Mouse (Mus musculus): ENCODE results near the gene Lrriq1. TPM values are rescaled to one million over a fixed set of nuclear protein-coding genes. Genes with fewer than 3 reads are reported as not detected.

Gene Lrriq1
- polyA plus RNA-seq (2012; rRNA removed): 2.1 and 2.3 TPM in 2 replicates

DNA sequence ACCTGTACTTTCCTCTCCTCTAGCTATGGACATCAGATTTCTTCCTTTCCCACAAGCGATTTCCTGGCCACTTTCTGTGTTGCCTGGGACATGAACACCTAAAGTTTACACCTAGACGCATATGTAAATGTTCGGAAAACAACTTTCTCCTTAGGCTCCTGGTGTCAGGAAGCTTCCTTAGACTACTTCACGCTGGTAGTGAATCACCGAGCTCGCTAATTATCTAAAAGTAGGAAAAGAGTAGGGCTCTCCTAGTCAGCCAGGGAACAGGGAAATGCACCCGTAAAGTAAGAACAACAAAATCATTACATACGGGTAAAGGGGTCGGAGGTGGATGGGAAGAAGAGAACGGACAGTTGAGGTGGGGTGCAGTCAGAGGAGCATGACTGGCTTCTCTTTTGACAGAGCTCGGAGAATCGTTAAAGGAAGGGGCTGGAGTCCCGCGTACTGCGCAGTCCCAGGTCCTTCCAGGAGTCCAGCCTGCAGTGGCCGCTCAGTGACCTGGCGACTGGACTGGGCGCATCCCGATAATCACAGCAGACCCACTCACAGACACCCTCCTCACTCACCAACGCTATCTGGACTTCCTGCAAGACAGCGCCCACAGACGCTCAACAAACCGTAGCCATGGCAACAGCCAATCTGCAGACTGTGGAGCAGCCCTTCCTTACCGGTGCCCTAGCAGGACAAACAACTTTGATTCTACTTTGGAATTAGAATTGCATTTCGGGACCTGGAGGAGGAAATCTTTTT is at the start of gene Lrriq1:
Lrriq1 (minus strand) TSS at position 616 of the 753 bp plus-strand sequence.
- peak; percentile 86 to 93 for DNase-seq (ENCODE audit: extremely low spot score in 1 of 2, low spot score in 1 of 2)

DNA sequence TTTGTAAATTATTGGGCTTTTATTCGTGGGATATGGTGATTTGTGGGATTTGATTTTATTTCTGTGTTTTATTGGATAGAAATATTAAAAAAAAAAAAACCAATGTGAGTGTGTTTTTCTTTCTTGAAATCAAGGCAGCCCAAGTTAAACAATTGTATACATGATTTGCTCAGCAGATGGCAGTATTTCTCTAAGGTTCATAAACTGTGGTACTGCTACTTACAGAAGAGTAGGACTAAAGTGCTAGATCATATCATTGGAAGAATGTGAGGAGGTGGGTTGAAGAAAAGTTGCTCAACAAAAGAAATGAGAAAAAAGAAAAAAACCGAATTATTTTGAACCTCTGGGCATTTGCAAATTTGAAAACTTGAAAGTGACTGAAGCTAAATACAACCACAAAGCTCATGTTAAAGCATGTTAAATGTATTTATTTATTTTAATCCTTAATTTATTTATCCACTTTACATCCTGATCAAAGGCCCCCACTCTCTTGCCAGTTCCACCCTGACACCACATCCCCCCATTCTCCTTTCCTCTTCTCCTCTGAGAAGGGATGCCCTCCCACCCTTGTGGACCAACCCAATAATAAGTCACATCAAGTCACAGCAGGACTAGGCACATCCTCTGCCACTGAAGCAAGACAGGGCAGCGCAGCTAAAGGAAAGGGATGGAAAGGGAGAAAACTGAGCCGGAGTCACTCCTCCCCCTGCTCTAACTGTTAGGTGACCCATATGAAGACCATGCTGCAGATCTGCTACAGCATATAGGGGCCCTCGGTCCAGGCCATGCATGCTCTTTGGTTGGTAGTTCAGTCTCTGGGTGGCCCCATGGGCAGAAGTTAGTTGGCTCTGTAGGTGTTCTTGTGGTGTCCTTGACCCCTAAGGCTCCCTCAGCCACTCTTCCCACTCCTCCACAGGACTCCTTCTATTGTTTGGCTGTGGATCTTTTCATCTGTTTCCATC is 18.0 kb upstream of the Lrriq1 start:
- peak in 1 of 2 experiments; percentile 81 for DNase-seq (ENCODE audit: extremely low spot score in 1 of 2, low spot score in 1 of 2)

- no peak for DNase-seq (ENCODE audit: extremely low spot score in 1 of 2, low spot score in 1 of 2)
Measured at GRCm38 (mm10) chr10:103236460-103236772, 294 bp upstream of the Lrriq1 start.

DNA sequence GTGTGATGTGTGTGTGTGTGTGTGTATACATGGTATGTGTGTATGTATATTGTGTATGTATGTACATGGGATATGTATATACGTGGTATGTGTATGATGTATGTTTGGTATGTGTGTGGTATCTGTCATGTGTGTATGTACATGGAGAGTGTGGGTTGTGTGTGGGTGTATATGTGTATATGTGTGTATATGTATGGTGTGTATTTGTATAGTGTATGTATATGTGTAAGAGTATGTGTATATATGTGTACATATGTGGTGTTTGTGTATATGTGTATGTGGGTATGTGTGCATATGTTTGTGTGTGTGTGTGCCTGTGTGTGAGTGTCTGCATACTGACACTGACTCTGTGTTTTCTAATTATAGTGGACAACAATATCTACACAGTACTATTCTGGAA is 9.5 kb downstream of the Lrriq1 start:
- DNase-seq (ENCODE audit: extremely low spot score in 1 of 2, low spot score in 1 of 2): no peak

GRCm38 (mm10) chr10:103194655-103195328 is 41.3 kb downstream of the Lrriq1 start:
- peak in 1 of 2 experiments; percentile 59 for DNase-seq (ENCODE audit: extremely low spot score in 1 of 2, low spot score in 1 of 2)

GRCm38 (mm10) chr10:103145769-103146379 is 90.2 kb downstream of the Lrriq1 start:
- no peak for DNase-seq (ENCODE audit: extremely low spot score in 1 of 2, low spot score in 1 of 2)

GRCm38 (mm10) chr10:103144927-103145768 is 91.0 kb downstream of the Lrriq1 start:
- no peak for DNase-seq (ENCODE audit: extremely low spot score in 1 of 2, low spot score in 1 of 2)

DNA sequence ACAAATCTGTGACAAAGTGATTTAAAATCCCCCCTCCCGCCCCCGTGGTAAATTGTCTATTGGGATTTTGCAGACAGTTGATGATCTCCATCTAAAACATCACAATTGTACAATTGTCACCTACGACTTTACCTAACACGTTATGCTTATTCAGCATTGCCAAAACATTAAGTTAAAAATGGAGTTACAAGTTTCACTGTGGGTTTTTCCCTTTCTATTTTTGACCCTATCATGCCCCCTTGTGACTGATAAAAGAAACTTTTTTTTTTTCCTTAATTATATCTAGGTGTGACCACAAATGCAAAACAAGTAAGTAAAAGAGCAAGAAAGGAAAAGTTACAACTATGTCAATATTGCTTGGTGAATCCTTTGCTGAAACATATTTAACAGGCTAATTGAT is 93.6 kb downstream of the Lrriq1 start:
- DNase-seq (ENCODE audit: extremely low spot score in 1 of 2, low spot score in 1 of 2): no peak

- DNase-seq (ENCODE audit: extremely low spot score in 1 of 2, low spot score in 1 of 2): peak in 1 of 2 experiments; percentile 50
Measured at GRCm38 (mm10) chr10:103141532-103141931, 94.6 kb downstream of the Lrriq1 start.

- DNase-seq (ENCODE audit: extremely low spot score in 1 of 2, low spot score in 1 of 2): no peak
Measured at GRCm38 (mm10) chr10:103140609-103141008, 95.5 kb downstream of the Lrriq1 start.

DNA sequence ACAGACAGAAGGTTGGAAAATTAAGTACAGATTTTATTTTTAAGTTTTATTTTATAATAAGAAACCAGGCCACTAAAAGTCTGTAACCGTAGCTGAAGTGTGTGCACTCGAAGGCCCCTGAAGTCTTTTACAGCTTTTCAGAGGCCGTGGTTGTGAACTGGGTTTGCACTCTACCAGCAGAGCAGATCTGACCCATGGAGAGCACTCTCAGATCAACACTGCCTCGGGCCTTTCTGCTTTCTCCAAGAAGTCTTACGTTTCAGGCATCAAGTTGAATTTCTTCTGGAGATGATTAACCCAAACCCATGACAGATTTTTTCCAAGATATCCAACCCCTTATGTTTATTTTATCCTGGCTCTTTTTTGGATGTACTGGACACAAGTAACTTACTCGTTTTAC is 121.5 kb downstream of the Lrriq1 start:
- DNase-seq (ENCODE audit: extremely low spot score in 1 of 2, low spot score in 1 of 2): no peak

GRCm38 (mm10) chr10:103108090-103108489 is 128.0 kb downstream of the Lrriq1 start:
- no peak for DNase-seq (ENCODE audit: extremely low spot score in 1 of 2, low spot score in 1 of 2)

DNA sequence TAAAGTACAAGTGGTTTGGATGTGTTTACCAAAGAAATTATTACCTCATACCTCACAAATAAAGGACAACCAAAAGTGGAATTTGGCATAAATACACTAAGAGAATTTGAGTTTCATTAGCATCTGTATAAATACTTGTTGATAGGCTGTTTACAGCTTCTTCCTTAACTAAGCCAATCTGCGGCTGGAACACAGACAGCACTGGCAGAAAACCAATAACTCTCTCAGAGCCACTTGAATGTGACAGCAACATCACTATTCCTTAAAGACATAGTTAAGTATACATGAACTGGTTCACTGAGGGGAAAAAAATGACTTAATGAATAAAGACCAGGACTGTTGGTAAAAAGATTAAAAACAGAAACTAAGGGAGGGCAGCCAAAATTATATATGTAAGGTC is 150.0 kb downstream of the Lrriq1 start:
- DNase-seq (ENCODE audit: extremely low spot score in 1 of 2, low spot score in 1 of 2): no peak

DNA sequence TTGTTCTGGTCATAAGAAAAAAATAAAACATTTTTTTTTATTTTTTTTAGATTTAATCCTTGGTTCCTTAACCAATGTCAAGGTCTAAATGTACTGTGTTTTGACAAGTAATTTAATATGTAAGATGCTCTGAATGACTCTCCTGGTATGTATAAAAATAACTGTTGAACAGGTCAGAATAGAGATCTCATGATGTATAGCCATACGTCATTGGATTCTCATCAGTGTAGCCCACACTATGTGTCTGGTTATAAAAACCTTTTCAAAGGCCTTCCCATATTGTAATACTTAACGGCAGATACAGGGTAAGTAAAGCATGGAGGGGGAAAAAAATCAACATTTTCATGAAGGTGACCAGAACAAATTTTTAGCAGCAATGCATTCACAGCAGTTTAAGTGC is 186.5 kb downstream of the Lrriq1 start:
- no peak for DNase-seq (ENCODE audit: extremely low spot score in 1 of 2, low spot score in 1 of 2)

DNA sequence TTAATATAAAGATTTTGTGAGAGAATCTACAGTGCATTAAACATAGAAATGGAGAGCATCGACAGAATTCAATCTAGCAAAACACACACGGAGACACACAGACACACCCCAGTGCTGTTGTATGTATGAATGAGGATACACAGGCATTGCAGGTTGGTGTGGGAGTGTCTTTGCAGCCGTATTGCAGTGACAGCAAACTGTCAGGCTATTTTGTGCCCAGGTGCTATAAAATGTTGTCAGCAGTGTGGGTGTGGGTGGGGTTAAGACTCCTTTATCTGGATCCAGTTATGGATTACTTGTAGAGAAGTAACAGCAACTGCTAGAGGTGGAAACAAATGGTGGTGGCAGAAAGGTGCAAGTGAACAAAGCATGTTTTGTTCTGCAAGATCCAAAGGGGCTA is 189.5 kb downstream of the Lrriq1 start:
- no peak for DNase-seq (ENCODE audit: extremely low spot score in 1 of 2, low spot score in 1 of 2)

- DNase-seq (ENCODE audit: extremely low spot score in 1 of 2, low spot score in 1 of 2): no peak
Measured at GRCm38 (mm10) chr10:103045019-103045418, 191.1 kb downstream of the Lrriq1 start.

DNA sequence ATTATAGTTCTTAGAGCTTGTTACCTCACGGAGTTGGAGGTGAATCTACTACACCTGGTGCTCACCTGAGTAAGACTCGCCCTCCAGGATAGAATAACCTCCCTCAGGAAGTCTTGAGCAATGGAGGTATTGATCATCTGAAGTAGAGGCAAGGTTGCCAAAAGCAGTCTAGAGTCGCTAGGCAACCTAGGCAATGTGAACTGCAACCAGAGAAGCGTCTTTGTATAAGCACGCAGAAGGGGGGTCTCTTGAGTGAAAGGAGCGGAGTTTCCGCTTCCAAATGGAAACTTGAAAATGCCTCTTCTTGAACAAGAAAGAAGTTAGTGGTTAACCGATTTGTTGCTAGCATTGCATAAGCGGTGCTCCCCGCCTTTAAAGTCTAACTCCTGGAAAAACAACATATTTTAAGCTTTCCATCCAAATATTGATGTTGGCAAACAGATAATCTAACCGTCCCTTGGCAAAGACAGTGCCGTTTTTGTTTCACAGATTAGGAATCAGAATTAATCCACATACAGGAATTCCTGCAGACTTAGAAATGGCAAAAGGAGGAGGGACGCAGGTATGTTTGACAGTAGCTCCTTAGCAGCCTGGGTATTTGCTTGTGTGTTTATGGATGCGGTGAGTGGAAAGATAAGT is 201.0 kb downstream of the Lrriq1 start:
- no peak for DNase-seq (ENCODE audit: extremely low spot score in 1 of 2, low spot score in 1 of 2)

GRCm38 (mm10) chr10:103030931-103031330 is 205.2 kb downstream of the Lrriq1 start:
- no peak for DNase-seq (ENCODE audit: extremely low spot score in 1 of 2, low spot score in 1 of 2)
